Mouse (Mus musculus): ENCODE measurements around the gene Gm20388.

The Gm20388 gene

DNA sequence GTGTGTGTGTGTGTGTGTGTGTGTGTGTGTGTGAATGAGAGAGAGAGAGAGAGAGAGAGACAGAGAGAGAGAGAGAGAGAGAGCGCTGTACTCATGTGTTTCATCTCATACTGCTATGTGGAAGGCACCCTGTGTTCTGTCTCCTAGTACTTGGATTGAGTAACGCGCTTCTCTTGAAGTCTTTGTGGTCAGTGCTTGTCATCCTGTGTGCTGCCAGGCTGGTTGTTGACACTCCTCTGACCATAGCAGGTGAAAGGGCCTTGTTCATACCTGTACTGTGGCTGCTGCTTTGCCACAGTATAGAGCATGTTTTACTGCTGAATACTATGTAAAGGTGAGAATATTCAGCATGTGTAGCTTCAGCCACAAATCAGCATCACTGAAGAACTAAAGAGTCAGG lies 2075.0 kb downstream of the Gm20388 start:
- DNase-seq (ENCODE audit: low spot score) = no peak

GRCm38 (mm10) chr8:121987892-121988291 lies 2077.3 kb downstream of the Gm20388 start:
- DNase-seq (ENCODE audit: low spot score) = no peak

GRCm38 (mm10) chr8:121990506-121991255 lies 2080.0 kb downstream of the Gm20388 start:
- DNase-seq (ENCODE audit: low spot score) = no peak

DNA sequence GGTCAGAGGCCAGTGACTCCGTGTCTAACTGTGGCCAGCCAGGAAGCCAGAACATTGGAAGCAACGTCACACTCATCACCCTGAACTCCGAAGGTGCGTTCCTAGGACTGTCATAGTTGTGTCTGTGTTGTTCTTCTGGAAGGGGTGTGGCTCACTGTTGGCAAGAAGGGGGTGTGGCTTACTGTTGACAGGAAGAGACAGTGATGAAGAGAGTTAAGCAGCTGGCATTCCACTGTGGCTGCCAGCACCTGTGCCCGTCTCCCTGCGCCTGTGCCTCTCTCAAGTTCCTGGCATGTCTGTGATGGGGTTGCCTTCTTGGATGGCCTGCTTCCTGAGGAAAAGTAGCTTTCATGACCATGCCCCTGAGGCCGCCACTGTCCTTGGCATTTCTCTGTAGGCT lies 2081.0 kb downstream of the Gm20388 start:
- no peak for DNase-seq (ENCODE audit: low spot score)

DNA sequence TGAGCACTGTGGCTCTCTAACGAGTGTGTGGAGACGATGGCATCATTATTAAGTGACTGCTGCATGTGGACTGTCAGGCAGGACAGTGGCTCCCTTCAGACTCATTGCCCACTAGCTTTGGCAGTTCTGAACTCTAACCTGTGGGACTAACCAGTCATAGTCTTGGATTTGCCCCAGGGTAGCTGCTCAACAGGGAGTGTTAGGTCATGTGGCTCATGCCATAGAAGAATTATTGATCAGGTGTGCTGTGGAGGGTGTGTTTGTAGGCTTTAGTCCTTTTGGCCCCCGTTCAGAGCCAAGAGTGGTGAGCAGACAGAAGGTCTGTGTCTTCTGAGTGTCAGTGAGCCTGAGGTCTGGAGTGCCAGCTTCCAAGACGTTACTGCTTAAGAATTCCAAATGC lies 2082.3 kb downstream of the Gm20388 start:
- DNase-seq (ENCODE audit: low spot score) = no peak

- no peak for DNase-seq (ENCODE audit: low spot score)
These were observed 2084.5 kb downstream of the Gm20388 start for GRCm38 (mm10) chr8:121995112-121995511.

- DNase-seq (ENCODE audit: low spot score) = no peak
These were observed 2085.3 kb downstream of the Gm20388 start for GRCm38 (mm10) chr8:121995895-121996294.

GRCm38 (mm10) chr8:121998631-121999030 lies 2088.0 kb downstream of the Gm20388 start:
- no peak for DNase-seq (ENCODE audit: low spot score)

GRCm38 (mm10) chr8:121999211-121999610 lies 2088.6 kb downstream of the Gm20388 start:
- no peak for DNase-seq (ENCODE audit: low spot score)

DNA sequence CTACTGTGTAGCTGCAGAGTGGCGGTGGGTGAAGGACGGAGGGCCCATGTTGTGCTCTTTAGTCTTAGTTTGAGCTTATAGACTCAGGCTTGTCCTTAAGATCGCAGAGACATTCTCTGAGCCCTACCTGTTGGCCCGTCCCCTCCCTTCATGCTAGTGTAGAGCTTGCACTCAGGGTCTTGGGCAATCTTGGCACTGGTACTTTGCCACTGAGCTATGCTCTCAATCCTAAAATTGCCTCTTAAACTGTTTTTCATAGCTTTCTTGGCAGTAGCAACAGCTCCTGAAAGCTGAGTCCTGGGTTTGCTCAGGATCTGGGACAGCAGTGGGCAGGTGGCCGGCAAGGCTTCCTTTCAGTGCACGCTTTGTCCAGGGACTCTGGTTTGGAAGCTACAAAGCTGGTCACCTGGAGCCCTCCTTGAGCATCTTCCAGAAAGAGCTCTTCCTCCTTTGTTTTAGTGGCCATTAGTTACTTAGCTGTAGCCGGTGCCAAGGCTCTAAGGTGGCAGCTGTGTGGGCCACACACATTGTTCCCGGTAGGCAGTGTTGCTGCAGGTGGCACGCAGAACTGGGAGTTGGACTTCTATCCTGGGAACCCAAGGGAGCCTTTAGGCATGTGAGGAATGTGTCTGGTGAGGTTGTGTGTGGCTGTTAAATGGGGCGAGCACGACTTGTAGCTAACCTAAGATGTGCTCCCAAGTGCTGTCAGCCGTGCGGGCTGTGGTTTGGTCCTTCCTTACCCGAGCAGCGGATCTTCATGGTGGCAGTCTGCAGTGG lies 2090.9 kb downstream of the Gm20388 start:
- DNase-seq (ENCODE audit: low spot score) = no peak

DNA sequence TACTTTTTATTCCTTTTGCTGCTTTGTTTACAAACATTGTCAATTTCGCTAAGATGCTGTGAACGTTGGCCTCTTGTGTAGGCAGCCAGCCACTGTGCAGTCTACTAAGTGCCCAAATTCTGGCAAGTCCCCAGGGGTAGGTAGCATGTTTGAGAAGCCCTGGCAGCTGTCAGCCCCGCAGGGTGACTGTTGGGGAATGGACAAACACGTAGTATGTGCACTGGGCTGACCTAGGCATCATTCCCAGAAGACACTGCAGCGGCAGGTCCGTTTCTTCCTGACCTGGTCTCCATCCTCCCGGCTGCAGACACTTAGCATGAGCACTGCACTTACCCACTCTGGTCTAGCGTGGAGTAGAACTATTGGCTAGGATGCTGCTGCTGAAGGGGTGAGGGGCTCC lies 2093.0 kb downstream of the Gm20388 start:
- DNase-seq (ENCODE audit: low spot score) = no peak

DNA sequence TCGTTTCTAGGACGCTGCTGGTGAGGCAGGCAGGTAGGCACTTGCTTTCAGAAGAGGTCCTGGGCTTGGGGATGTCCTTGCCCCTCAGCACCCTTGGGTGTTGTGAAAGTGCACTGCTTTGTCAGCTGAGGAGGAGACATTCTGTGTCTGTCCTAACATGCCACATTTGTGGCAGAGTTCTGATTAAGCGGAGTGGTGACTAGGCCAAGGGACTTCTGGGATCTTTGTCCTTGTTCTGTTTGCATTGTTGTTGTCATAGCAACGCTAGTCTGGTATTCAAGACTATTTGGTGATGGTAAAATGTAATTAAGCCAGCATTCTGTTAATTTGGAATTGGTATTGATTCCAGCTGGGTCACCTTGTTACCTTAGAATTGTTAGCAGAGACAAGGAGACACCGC lies 2093.5 kb downstream of the Gm20388 start:
- no peak for DNase-seq (ENCODE audit: low spot score)

DNA sequence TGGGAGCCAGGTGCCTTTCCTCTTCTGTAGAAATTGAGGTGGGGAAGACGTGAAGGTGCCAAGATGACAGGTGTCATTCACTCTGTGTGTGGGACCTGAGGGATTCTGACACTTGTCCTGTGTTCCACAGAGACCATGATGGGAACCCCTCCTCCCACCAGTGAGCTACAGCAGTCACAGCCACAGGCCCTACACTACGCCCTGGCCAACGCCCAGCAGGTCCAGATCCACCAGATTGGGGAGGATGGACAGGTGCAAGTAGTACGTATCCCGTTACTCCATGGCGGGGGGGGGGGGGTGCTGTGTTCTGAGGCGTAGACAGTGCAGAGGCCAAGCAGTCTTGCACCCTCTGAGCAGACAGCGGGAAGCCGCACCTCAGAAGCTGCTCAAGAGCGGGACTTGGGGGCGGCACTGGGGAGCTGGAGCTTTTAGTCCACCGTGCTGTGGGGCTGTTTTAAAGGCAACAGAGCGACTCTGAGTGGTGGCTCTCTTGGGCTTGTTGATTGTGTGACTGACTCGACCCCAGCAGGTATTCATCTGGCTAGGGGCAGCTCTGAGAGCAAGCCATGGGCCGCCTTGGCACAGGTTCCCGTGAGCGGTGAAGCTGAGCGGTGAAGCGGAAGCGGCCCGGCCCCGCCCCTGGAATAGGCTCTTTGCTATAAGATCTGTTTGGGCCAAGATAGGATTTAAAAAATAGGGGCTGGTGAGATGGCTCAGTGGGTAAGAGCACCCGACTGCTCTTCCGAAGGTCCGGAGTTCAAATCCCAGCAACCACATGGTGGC lies 2095.0 kb downstream of the Gm20388 start:
- no peak for DNase-seq (ENCODE audit: low spot score)

GRCm38 (mm10) chr8:122006688-122007484 lies 2096.2 kb downstream of the Gm20388 start:
- no peak for DNase-seq (ENCODE audit: low spot score)

- DNase-seq (ENCODE audit: low spot score) = no peak
These were observed 2097.8 kb downstream of the Gm20388 start for GRCm38 (mm10) chr8:122008395-122008794.

DNA sequence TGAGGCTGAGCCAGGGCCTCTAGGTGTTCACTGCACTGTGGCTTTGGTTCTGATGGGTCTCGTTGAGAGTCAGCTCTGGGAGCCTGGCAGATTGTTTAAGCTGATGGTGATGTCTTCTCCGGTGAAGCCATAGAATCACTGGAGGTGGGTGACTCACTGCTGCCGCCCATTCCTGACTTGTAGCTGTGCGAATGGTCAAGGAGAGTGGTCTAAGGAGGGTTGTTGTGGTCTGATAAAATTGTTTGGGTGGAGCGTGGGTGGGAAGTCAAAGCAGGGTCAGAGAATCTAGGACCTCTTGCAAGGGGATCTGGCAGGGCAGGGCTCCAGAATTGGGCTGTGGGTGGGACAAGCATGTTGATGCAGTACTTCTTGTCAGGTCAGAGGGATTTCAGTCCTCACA lies 2100.0 kb downstream of the Gm20388 start:
- no peak for DNase-seq (ENCODE audit: low spot score)

DNA sequence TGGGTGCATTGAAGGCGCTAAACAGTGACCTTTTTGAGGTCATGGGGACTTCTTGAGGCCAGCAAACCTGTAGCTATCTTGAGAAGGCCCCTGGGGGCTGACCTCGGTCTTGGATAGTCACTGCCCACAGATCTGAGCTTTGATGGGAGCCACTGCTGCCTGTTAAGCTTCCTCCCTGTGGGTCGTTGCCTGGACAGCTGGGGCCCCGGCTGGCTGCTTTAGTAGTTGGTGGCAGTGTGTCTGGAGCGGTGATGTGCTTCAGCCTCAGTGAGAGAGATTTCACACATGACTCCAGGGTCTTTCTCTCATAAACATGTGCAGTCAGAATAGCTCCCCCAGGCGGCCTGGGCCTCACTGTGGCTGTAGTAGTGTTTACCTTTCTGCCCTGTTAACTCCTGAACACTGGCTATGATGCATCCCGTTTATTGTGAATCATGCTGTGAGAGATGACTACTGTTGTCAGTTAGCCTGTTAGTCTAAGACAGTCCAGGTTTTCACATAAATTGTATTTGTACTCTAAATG lies 2100.5 kb downstream of the Gm20388 start:
- no peak for DNase-seq (ENCODE audit: low spot score)

DNA sequence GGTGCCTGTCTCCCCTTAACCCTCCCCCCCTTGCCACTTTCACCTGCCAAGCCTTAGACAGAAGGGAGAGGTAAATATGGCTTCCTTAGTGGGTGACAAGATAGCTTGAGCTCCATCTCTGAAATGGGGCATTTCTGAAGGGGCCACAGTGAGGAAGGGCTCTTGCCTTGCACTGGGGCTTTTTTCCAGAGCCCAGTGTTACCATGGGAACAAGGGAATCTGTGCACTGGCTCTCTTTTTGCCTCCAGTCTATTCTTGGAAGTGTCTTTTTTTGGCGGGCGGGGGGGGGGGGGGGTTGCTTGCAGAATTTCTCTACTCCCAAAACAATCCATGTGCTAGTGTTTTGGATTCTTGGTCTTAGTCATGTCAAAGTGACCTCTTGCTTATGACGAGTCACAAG lies 2104.0 kb downstream of the Gm20388 start:
- no peak for DNase-seq (ENCODE audit: low spot score)

DNA sequence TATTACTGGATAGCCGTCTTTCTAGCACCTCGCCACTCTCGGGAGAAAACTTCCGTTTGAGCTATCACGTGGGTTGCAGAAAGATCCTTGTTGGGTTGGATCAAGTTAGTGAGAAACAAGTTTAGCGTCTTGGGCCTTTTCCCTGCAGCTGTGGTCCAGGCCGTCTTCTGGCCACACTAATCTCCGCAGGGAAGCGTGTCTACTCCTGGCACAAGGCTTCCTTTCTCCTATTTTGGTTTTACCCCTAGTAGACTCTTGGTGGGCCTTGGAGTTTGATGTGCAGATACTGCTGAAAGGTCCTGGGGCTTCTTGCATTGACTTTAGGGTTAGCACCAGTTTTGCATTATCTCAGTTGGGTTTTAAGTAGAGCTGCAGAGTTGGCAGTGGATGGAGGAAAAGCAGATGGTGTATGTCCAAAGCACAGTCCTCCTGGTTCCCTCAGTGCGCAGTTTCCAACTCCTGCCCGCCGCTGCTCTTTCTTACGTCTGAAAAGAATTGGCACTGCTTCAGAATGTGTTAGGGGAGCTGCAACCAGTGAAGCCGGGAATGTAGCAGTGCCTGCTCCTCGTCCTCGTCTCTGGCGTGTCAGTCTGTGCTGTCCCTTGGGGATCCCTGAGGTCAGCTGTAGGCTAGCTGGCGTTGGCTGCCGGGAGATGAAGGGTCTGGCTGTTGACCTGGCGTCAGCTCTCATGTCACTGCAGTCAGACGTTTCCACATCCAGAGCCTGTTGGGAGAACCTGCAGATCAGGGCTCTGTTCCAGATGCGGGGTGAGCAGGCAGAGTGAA lies 2107.6 kb downstream of the Gm20388 start:
- no peak for DNase-seq (ENCODE audit: low spot score)

GRCm38 (mm10) chr8:122019162-122019561 lies 2108.5 kb downstream of the Gm20388 start:
- no peak for DNase-seq (ENCODE audit: low spot score)

All from T-cell, adult 2 months (primary cell).